Mouse (Mus musculus) liver, adult 2 months (tissue): Measurements from ENCODE around the gene Triobp.

Experiments used
- CTCF ChIP-seq: fragments of 200-500 bp; IDR thresholded peaks from 2 replicates; pipeline ENCODE4 v1.5.1; 2011; ENCODE audit warnings: low read depth, low read length, control low read depth
- POLR2A ChIP-seq: fragments of 200-500 bp; IDR thresholded peaks from 2 replicates; pipeline ENCODE4 v1.6.1; 2011; ENCODE audit warnings: low read length, control low read depth; ENCODE audit not compliant: insufficient read depth; ENCODE audit errors: extremely low read depth

DNA sequence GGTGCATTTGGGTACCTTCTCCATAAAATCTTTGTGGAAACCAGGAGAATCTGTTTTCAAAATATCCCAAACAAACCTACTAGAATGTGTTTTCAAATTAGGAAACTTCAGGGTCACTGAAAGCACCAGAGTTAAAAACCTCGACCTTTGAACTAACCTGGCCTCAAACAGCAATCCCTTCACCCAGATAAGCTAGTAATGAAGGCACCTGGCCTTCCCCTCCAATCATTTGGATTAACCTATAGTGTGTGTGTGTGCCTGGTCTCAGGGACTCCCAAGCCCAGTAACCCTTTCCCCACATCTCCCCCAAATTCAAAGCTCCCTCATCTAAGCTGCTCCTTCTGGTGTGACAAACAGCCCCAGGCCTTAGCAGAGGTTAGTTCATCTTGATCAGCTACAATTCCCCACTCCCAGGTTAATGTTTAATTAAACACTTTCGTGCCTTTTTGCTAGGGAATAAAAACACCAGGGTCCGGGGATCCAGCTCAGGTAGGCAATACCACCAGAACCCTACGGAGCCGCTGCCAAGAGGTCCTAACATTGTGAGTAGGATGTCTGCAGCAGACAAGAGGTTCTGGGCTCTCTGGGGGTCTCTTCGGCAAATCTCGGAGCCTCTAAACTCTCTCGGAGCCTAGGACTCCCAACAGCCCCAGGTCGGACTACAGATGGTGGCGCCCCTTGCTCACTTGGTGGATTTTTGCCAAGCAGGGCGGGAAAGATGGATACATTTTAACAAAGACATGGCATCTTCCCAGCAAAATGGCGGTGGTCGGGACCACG, 79.2 kb downstream of the Triobp start:
- TF ChIP-seq CTCF (no peak), POLR2A (peak; percentile 70; the same call in 1 of the 2 replicates)
